Mouse (Mus musculus) urinary bladder, postnatal 4 days (tissue): ENCODE results near the gene Pex26.

Experiments
- DNase-seq, 2 experiments: peaks; one replicate each; pipeline ENCODE4 v3.0.0; 2021 to 2022; ENCODE audit warnings: low spot score in 2 of 2

Gene Pex26

GRCm38 (mm10) chr6:121183414-121184173, at the start of gene Pex26:
Gene Pex26 (plus strand): TSS chr6:121183667.
- DNase-seq, result peak; percentile 84 to 87

DNA sequence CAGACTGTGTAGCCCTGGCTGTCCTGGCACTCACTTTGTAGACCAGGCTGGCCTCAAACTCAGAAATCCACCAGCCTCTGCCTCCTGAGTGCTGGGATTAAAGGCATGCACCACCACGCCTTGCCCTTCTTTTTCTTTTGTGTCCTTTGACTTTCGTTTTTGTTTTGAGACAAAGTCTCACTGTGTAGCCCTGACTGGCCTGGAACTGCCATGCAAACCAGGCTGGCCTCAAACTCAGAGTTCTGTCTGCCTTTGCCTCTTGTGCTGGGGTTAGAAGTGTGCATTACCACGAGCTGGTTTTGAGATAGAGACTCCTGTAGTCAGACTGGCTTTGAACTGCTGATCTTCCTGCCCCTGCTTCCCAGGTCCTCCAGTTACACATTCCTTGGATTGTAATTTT, 49.2 kb upstream of the Pex26 start:
- no peak for DNase-seq

GRCm38 (mm10) chr6:121134884-121135283, 48.6 kb upstream of the Pex26 start:
- DNase-seq, result no peak

- DNase-seq, result no peak
Measured at GRCm38 (mm10) chr6:121137222-121137621, 46.2 kb upstream of the Pex26 start.

DNA sequence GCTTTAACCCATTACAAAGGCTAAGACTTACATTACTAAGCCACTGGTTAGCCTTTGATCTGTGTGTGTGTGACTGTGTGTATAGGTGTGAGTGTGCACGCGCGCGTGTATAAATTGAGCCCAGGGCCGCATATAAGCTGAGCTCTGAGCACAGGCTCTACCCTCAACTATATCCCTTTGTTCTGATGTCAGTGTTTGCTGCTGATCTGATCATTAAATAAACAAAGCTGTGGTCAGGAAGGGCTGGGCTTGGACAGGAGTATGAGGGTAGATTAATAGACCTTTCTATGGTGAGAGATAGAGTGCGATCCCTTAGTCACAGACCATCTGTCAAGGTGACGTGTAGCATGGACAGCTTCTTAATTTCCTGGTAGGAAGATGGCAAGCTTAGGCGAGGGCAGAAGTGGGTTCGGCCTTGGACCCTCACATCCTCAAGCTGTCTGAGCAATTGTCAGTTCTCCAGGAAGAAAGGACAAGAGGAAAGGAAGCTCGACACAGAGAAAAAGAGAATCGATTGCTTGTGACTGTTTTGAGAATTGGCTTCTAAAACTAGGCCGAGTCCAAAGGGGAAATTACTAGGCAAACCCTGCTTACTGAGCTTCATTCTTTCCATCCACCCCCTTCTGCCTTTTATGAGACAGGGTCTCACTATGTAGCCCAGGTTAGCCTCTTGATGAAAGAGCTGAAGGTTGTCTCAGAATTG, 45.0 kb upstream of the Pex26 start:
- no peak for DNase-seq

DNA sequence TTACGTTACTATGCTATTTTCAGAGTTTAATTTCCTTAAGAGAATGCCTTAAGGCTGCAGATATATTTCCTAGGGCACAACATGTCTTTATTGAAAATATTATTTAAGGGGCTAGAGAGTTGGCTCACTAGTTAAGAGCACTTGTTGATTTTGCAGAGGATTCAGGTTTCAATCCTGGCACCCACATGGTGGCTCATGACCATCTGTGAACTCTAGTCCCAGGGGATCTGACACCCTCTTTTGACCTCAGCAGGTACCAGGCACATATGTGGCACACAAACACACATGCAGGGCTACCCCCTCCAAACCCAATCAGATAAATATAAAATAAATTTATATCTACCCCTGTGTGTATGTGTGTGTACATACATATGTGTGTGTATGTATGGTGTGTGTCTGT, 44.2 kb upstream of the Pex26 start:
- no peak for DNase-seq

GRCm38 (mm10) chr6:121142298-121142697, 41.2 kb upstream of the Pex26 start:
- no peak for DNase-seq

GRCm38 (mm10) chr6:121143439-121143838, 40.0 kb upstream of the Pex26 start:
- DNase-seq, result no peak

GRCm38 (mm10) chr6:121144066-121144465, 39.4 kb upstream of the Pex26 start:
- peak in 1 of 2 experiments; percentile 71 for DNase-seq

GRCm38 (mm10) chr6:121145010-121145604, 38.4 kb upstream of the Pex26 start:
- no peak for DNase-seq

GRCm38 (mm10) chr6:121145906-121146305, 37.6 kb upstream of the Pex26 start:
- DNase-seq, result no peak

GRCm38 (mm10) chr6:121146798-121147197, 36.7 kb upstream of the Pex26 start:
- no peak for DNase-seq

DNA sequence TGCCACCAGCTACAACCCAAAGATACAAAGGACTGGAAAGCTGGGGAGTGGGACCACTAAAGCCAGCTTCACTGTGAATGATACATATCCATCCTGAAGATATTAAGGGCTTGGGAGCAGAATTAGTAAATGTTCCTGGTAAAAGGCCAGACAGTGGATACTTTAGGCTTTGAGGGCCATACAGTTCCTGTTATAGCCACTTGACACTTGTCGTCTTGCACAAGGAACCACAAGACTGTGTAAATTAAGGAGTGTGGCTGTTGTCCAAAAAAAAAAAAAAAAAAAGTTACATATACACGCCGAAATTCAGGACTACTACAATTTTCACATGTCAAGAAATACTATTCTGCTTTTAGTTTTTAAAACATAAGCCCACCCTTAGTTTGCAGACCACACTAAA, 35.1 kb upstream of the Pex26 start:
- DNase-seq, result no peak

- no peak for DNase-seq
Measured at GRCm38 (mm10) chr6:121149420-121149819, 34.0 kb upstream of the Pex26 start.

DNA sequence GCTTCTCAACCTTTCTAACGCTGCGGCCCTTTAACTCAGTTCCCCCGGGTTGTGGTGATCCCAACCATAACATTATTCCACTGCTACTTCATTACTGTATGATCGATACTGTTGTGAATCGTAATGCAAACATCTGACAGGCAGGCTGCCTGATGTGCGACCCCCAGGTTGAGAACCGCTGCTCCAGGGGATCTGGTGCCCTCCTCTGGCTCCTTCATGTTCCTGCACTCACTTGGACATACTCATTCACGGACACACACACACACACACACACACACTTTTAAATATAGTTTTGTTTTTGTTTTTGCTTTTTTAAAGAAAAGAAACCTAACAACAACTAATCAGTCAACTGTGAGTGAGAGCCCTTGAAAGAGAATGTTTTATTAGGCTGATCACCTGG, 33.3 kb upstream of the Pex26 start:
- DNase-seq, result no peak

GRCm38 (mm10) chr6:121151732-121152131, 31.7 kb upstream of the Pex26 start:
- DNase-seq, result peak in 1 of 2 experiments; percentile 68

DNA sequence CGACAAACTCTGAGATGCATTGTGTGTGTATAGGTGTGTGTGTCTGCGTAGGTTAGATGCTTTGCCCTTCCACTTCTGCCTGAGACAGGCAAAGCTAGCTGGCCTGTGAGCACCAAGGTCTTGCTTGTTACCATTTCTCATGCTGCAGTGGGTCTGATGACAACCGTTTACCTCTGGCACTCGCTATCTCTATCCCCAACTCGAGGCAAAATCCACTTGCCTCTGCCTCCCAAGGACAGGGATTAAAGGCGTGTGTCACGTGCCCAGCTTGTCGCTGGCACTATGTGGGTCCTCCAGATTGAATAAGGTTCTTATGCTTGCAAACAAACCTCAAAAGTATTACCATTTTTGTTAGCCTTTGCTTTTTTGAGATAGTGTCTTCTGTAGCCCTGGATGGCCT, 30.3 kb upstream of the Pex26 start:
- no peak for DNase-seq

- DNase-seq, result no peak
Measured at GRCm38 (mm10) chr6:121154451-121155300, 28.8 kb upstream of the Pex26 start.

DNA sequence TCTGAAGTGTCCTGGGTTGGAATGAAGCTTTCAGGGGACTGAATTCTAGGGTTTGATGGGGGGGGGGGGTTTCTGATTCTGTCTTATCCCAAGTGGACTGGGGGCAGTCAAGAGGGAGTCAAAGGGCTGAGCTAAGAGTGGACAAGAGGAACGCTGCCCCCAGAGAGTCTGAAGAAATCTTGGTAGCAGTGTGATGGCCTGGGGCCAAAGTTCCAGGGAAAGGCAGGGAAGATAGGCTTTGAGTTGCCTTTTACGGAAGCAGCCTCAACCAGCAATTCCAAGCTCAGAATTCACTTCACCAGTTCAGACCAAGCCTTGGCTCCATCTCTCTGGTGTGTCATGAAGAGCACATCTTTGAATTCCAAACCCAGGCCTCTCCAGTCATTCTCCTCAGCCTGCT, 27.4 kb upstream of the Pex26 start:
- no peak for DNase-seq

DNA sequence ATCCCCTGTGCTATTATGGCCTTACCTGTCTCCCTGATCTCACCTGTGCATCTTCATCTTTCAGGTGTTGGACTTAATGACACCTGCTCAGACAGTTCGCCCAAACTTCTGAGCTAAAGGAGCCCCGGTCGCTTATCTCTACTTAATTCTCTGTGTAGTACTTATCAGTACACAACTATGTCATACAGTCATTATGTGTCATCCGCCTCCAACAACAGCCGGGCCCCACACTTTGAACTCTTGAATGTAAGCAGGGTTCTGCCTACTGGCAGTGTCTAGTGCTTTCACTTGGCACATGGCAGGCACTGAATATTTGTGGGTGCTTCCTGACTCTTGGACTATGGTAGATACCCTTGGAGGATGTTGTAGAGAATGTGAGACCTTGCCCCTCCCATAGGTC, 23.9 kb upstream of the Pex26 start:
- no peak for DNase-seq

DNA sequence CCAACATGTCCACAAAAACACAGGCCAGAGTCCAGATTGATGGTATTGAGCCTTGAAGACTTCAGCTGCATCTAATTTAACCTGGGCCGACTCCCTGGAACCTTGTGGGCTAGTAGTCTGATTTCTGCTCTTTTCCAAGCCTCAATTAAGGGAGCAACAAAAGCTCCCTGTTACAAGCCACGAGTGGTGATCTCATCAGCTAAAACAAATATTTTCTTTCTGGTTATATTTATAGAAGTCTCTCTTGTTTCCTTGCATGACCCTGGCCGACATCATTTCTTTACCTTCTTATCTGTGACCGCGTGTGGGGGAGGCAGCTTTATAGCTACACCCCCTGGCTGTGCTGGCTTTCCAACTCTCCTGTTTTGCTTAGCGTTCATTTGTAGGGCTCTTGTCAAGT, 23.3 kb upstream of the Pex26 start:
- DNase-seq, result no peak

- DNase-seq, result no peak
Measured at GRCm38 (mm10) chr6:121162616-121163015, 20.9 kb upstream of the Pex26 start.
